Mouse (Mus musculus): ENCODE results near the gene Sez6.

- TF ChIP-seq CTCF (IDR thresholded peaks at IDR 0.05; ENCODE audit: low read depth, low read length) (no peak), POLR2A (IDR thresholded peaks at IDR 0.05; ENCODE audit: extremely low read depth, insufficient read depth, low read length) (no peak)
These were observed 34.0 kb downstream of the Sez6 start for GRCm38 (mm10) chr11:77964415-77965095.

Data from liver, adult 2 months (tissue).